Mouse (Mus musculus): Measurements from ENCODE around the gene Col25a1. TPM values are rescaled to one million over a fixed set of nuclear protein-coding genes. Genes with fewer than 3 reads are reported as not detected.

Col25a1 gene
- total and polyA plus RNA-seq, 2 experiments from 2014 or later: 4.2 to 15.7 TPM

GRCm38 (mm10) chr3:130159906-130160305 lies 28.6 kb downstream of the Col25a1 start:
- no peak overlapping the region for H3K4me2 ChIP-seq (ENCODE audit: low read depth, low read length)
- H3K36me3 ChIP-seq (ENCODE audit: insufficient read depth, low read length): no peaks in the 10 kb centered on the region
- ATAC-seq (no peak), DNase-seq (ENCODE audit: low spot score) (no peak)
- no peaks in the 10 kb centered on the region for H3K4me1 ChIP-seq (ENCODE audit: insufficient read depth, low read length)
- no peak overlapping the region for H3K9ac ChIP-seq (replicated peaks; ENCODE audit: low read length)
- TF ChIP-seq CTCF (IDR thresholded peaks at IDR 0.05; ENCODE audit: low read depth): no peak
- no peaks in the 10 kb centered on the region for H3K27me3 ChIP-seq (ENCODE audit: insufficient read depth, low read length)
- no peaks in the 10 kb centered on the region for H3K9me3 ChIP-seq (ENCODE audit: low read length)
- H3K4me3 ChIP-seq (ENCODE audit: low read length): no peak overlapping the region
- no peak overlapping the region for H3K27ac ChIP-seq
- WGBS: 69% methylated on average over 4 of the region's 4 CpGs

- no peaks in the 10 kb centered on the region for H3K27me3 ChIP-seq (ENCODE audit: insufficient read depth, low read length)
- no peak overlapping the region for H3K9ac ChIP-seq (replicated peaks; ENCODE audit: low read length)
- DNase-seq (ENCODE audit: low spot score) (no peak), ATAC-seq (no peak)
- WGBS: 35% methylated on average over 4 of the region's 4 CpGs
- H3K4me3 ChIP-seq (ENCODE audit: low read length): no peak overlapping the region
- no peaks in the 10 kb centered on the region for H3K9me3 ChIP-seq (ENCODE audit: low read length)
- H3K4me2 ChIP-seq (ENCODE audit: low read depth, low read length): no peak overlapping the region
- H3K36me3 ChIP-seq (ENCODE audit: insufficient read depth, low read length): no peaks in the 10 kb centered on the region
- no peak for TF ChIP-seq CTCF (IDR thresholded peaks at IDR 0.05; ENCODE audit: low read depth)
- H3K4me1 ChIP-seq (ENCODE audit: insufficient read depth, low read length): no peaks in the 10 kb centered on the region
- no peak overlapping the region for H3K27ac ChIP-seq
Measured at GRCm38 (mm10) chr3:130160902-130161301, 29.6 kb downstream of the Col25a1 start.

- WGBS: 45% methylated on average over 13 of the region's 13 CpGs
- no peak for ATAC-seq
- H3K4me2 ChIP-seq (ENCODE audit: low read depth, low read length): no peak overlapping the region
Measured at GRCm38 (mm10) chr3:130161323-130161917, 30.1 kb downstream of the Col25a1 start.

GRCm38 (mm10) chr3:130166875-130167274 lies 35.6 kb downstream of the Col25a1 start:
- Histone ChIP-seq H3K9ac (replicated peaks; ENCODE audit: low read length) (no peak overlapping the region), H3K4me3 (ENCODE audit: low read length) (no peak overlapping the region), H3K36me3 (ENCODE audit: insufficient read depth, low read length) (no peaks in the 10 kb centered on the region), H3K27me3 (ENCODE audit: insufficient read depth, low read length) (no peaks in the 10 kb centered on the region), H3K9me3 (ENCODE audit: low read length) (no peaks in the 10 kb centered on the region), H3K4me2 (ENCODE audit: low read depth, low read length) (no peak overlapping the region), H3K4me1 (ENCODE audit: insufficient read depth, low read length) (no peaks in the 10 kb centered on the region), H3K27ac (no peak overlapping the region)
- no peak for TF ChIP-seq CTCF (IDR thresholded peaks at IDR 0.05; ENCODE audit: low read depth)
- ATAC-seq: no peak
- no peak for DNase-seq (ENCODE audit: low spot score)
- 70% methylated on average over 4 of the region's 4 CpGs for WGBS

More at GRCm38 (mm10) chr3:130161323-130161917, 30.1 kb downstream of the Col25a1 start:
- H3K27ac ChIP-seq: no peak overlapping the region
- H3K36me3 ChIP-seq (ENCODE audit: insufficient read depth, low read length): no peaks in the 10 kb centered on the region
- H3K9me3 ChIP-seq (ENCODE audit: low read length): no peaks in the 10 kb centered on the region
- H3K4me3 ChIP-seq (ENCODE audit: low read length): no peak overlapping the region
- H3K27me3 ChIP-seq (ENCODE audit: insufficient read depth, low read length): no peaks in the 10 kb centered on the region
- no peak for TF ChIP-seq CTCF (IDR thresholded peaks at IDR 0.05; ENCODE audit: low read depth)
- H3K9ac ChIP-seq (replicated peaks; ENCODE audit: low read length): no peak overlapping the region
- DNase-seq (ENCODE audit: low spot score): no peak
- no peaks in the 10 kb centered on the region for H3K4me1 ChIP-seq (ENCODE audit: insufficient read depth, low read length)

- H3K9me3 ChIP-seq (ENCODE audit: low read length): no peaks in the 10 kb centered on the region
- peak overlapping the region; percentile 6; the same call in 1 of the 2 replicates for H3K4me2 ChIP-seq (ENCODE audit: low read depth, low read length)
- ATAC-seq (no peak), DNase-seq (ENCODE audit: low spot score) (no peak)
- no peaks in the 10 kb centered on the region for H3K36me3 ChIP-seq (ENCODE audit: insufficient read depth, low read length)
- H3K27me3 ChIP-seq (ENCODE audit: insufficient read depth, low read length): no peaks in the 10 kb centered on the region
- 70% methylated on average over 17 of the region's 17 CpGs for WGBS
- H3K9ac ChIP-seq (replicated peaks; ENCODE audit: low read length): no peak overlapping the region
- H3K4me3 ChIP-seq (ENCODE audit: low read length): no peak overlapping the region
- H3K27ac ChIP-seq: no peak overlapping the region
- no peak for TF ChIP-seq CTCF (IDR thresholded peaks at IDR 0.05; ENCODE audit: low read depth)
- H3K4me1 ChIP-seq (ENCODE audit: insufficient read depth, low read length): no peaks in the 10 kb centered on the region
Measured at GRCm38 (mm10) chr3:130172764-130173163, 41.5 kb downstream of the Col25a1 start.

- peak; percentile 33; the same call in 1 of the 2 replicates for TF ChIP-seq CTCF (IDR thresholded peaks at IDR 0.05; ENCODE audit: low read depth)
- DNase-seq (ENCODE audit: low spot score): peak; percentile 88
- peak; percentile 94 for ATAC-seq
- Histone ChIP-seq H3K27ac (peak overlapping the region; percentile 64), H3K4me2 (ENCODE audit: low read depth, low read length) (peak overlapping the region; percentile 78), H3K9ac (replicated peaks; ENCODE audit: low read length) (peak overlapping the region; percentile 55), H3K4me1 (ENCODE audit: insufficient read depth, low read length) (no peaks in the 10 kb centered on the region), H3K4me3 (ENCODE audit: low read length) (peak overlapping the region; percentile 43), H3K36me3 (ENCODE audit: insufficient read depth, low read length) (no peaks in the 10 kb centered on the region), H3K9me3 (ENCODE audit: low read length) (no peaks in the 10 kb centered on the region), H3K27me3 (ENCODE audit: insufficient read depth, low read length) (no peaks in the 10 kb centered on the region)
- WGBS: under 1% methylated on average over 40 of the region's 40 CpGs
Measured at GRCm38 (mm10) chr3:130180181-130180940, 49.1 kb downstream of the Col25a1 start.
